Mouse (Mus musculus): ENCODE results near the gene Dars. TPM values are rescaled to one million over a fixed set of nuclear protein-coding genes. Genes with fewer than 3 reads are reported as not detected.
A peak's percentile ranks its signal among the peaks of the same experiment; 100 is the strongest.

The Dars gene
- polyA plus RNA-seq, 1 experiment from 2014 or later, result 75.2 TPM

GRCm38 (mm10) chr1:128386487-128386886 is 30.7 kb downstream of the Dars start:
- H3K4me3 ChIP-seq (ENCODE audit: low read depth, low read length), result no peak overlapping the region
- H3K9me3 ChIP-seq (ENCODE audit: low read length), result no peaks in the 10 kb centered on the region
- 0 out of 2 replicates have a peak overlapping the region, but pooled peaks have one; percentile 19 for H3K27ac ChIP-seq (ENCODE audit: low read depth)
- no peaks in the 10 kb centered on the region for H3K27me3 ChIP-seq (ENCODE audit: insufficient read depth, low read length)
- 0 out of 2 replicates have a peak, but pooled peaks cover 3% of the 10 kb centered on the region for H3K4me1 ChIP-seq (ENCODE audit: insufficient read depth)
- H3K9ac ChIP-seq (replicated peaks), result no peak overlapping the region
- TF ChIP-seq CTCF (IDR thresholded peaks at IDR 0.05; ENCODE audit: low read depth) (0 out of 2 replicates have a peak, but pooled peaks have one; percentile 22), EP300 (IDR thresholded peaks at IDR 0.05; ENCODE audit: low read depth) (no peak; the same call in 1 of the 2 replicates)
- H3K4me2 ChIP-seq (ENCODE audit: low read depth, low read length), result no peak overlapping the region
- DNase-seq (no peak), ATAC-seq (no peak)
- H3K36me3 ChIP-seq (replicated peaks; ENCODE audit: insufficient read depth, low read length), result peaks cover 52% of the 10 kb centered on the region
- 75% methylated on average over 7 of the region's 7 CpGs for WGBS (ENCODE audit: insufficient replicate concordance)

DNA sequence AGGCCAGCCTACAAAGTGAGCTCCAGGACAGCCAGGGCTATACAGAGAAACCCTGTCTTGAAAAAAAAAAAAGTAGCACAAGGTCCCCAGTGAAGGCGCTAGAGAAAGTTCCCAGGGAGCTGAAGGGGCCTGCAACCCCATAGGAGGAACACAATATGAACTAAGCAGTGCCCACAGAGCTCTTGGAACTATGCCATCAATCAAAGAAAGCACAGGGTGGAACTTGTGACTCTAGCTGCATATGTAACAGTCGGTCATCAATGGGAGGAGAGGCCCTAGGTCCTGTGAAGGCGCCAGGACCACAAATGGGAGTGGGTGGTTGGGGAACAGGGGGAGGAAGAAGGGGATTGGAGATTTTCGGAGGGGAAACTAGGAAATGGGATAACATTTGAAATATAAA is 40.3 kb downstream of the Dars start:
- Histone ChIP-seq H3K4me1 (ENCODE audit: insufficient read depth) (no peaks in the 10 kb centered on the region), H3K9me3 (ENCODE audit: low read length) (no peaks in the 10 kb centered on the region), H3K27me3 (ENCODE audit: insufficient read depth, low read length) (no peaks in the 10 kb centered on the region), H3K4me2 (ENCODE audit: low read depth, low read length) (no peak overlapping the region), H3K9ac (replicated peaks) (no peak overlapping the region), H3K27ac (ENCODE audit: low read depth) (no peak overlapping the region), H3K4me3 (ENCODE audit: low read depth, low read length) (no peak overlapping the region), H3K36me3 (replicated peaks; ENCODE audit: insufficient read depth, low read length) (peaks cover 48% of the 10 kb centered on the region)
- 89% methylated on average over 4 of the region's 4 CpGs for WGBS (ENCODE audit: insufficient replicate concordance)
- no peak for DNase-seq
- TF ChIP-seq CTCF (IDR thresholded peaks at IDR 0.05; ENCODE audit: low read depth) (no peak), EP300 (IDR thresholded peaks at IDR 0.05; ENCODE audit: low read depth) (no peak)
- ATAC-seq, result no peak

DNA sequence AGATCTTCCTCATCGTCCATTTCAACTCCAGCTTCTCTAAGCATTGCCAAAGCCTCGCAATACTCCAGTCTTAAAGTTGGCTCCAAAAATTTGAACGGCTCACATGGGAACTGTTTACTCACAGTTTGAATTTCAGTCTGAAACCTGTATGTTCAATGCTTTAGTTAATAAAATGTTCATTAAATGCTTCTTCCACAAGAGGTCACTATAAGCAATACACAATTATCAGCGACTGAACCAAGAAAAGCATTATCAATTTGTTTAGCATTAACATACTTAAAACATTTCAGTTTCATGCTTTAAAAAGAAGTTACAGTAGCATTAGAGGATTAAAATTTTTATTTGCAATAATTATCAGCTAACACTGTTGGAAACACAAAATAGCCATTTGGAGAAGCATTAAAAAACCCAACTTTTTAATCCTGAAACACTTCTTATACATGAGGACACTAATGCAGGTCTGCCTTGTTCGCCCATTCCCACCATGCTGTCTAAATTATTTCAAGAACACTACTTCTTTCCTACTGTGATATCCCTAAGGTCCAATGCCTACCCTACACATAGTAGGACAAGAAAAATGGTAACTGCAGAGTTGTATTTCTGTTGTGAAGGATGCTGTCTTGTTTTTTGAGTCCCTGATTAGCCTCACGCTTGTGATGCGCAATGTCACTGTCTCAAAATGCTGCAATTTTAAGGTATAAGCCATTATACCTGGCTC is 44.9 kb downstream of the Dars start:
- Histone ChIP-seq H3K27ac (ENCODE audit: low read depth) (no peak overlapping the region), H3K4me2 (ENCODE audit: low read depth, low read length) (no peak overlapping the region), H3K9ac (replicated peaks) (no peak overlapping the region), H3K4me1 (ENCODE audit: insufficient read depth) (no peaks in the 10 kb centered on the region), H3K27me3 (ENCODE audit: insufficient read depth, low read length) (no peaks in the 10 kb centered on the region), H3K9me3 (ENCODE audit: low read length) (no peaks in the 10 kb centered on the region), H3K4me3 (ENCODE audit: low read depth, low read length) (no peak overlapping the region), H3K36me3 (replicated peaks; ENCODE audit: insufficient read depth, low read length) (peaks cover 48% of the 10 kb centered on the region)
- TF ChIP-seq CTCF (IDR thresholded peaks at IDR 0.05; ENCODE audit: low read depth) (peak; percentile 60), EP300 (IDR thresholded peaks at IDR 0.05; ENCODE audit: low read depth) (no peak)
- no peak for ATAC-seq
- no peak for DNase-seq
- 80% methylated on average over 7 of the region's 7 CpGs for WGBS (ENCODE audit: insufficient replicate concordance)

- 82% methylated on average over 5 of the region's 5 CpGs for WGBS (ENCODE audit: insufficient replicate concordance)
- DNase-seq, result peak; percentile 42
- peaks cover 56% of the 10 kb centered on the region for H3K36me3 ChIP-seq (replicated peaks; ENCODE audit: insufficient read depth, low read length)
Measured at GRCm38 (mm10) chr1:128368732-128369441, 48.3 kb downstream of the Dars start.

DNA sequence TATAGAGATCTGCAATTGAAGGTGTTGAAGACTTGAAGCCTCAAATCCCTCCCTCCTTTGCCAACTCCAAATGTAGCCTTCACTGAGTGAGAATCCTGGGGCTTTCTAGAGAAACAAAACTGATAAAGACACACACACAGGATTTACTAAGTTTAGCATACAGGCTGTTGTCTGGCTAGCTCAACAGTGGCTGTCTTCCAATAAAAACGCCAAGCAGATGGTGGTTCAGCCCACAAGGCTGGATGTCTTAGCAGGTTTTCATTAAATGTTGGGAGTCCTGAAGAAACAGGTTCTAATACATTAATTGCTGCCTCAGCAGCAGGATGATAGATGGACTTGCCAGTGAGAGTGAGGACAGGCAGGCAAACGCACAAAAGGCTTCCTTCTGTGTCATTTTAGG is 56.6 kb downstream of the Dars start:
- TF ChIP-seq EP300 (IDR thresholded peaks at IDR 0.05; ENCODE audit: low read depth), result no peak
- no peak for TF ChIP-seq CTCF (IDR thresholded peaks at IDR 0.05; ENCODE audit: low read depth)
- WGBS (ENCODE audit: insufficient replicate concordance), result 59% methylated on average over 2 of the region's 2 CpGs
- Histone ChIP-seq H3K27me3 (ENCODE audit: insufficient read depth, low read length) (no peaks in the 10 kb centered on the region), H3K36me3 (replicated peaks; ENCODE audit: insufficient read depth, low read length) (peaks cover 43% of the 10 kb centered on the region), H3K4me1 (ENCODE audit: insufficient read depth) (peaks cover 29% of the 10 kb centered on the region), H3K27ac (ENCODE audit: low read depth) (peak overlapping the region; percentile 69; the same call in 1 of the 2 replicates), H3K9me3 (ENCODE audit: low read length) (no peaks in the 10 kb centered on the region), H3K9ac (replicated peaks) (no peak overlapping the region), H3K4me3 (ENCODE audit: low read depth, low read length) (no peak overlapping the region), H3K4me2 (ENCODE audit: low read depth, low read length) (no peak overlapping the region)
- DNase-seq, result no peak
- no peak for ATAC-seq

More at GRCm38 (mm10) chr1:128368732-128369441, 48.3 kb downstream of the Dars start:
- H3K9me3 ChIP-seq (ENCODE audit: low read length), result no peaks in the 10 kb centered on the region
- H3K27me3 ChIP-seq (ENCODE audit: insufficient read depth, low read length), result no peaks in the 10 kb centered on the region
- ATAC-seq, result no peak
- no peak overlapping the region for H3K27ac ChIP-seq (ENCODE audit: low read depth)
- TF ChIP-seq EP300 (IDR thresholded peaks at IDR 0.05; ENCODE audit: low read depth) (no peak), CTCF (IDR thresholded peaks at IDR 0.05; ENCODE audit: low read depth) (peak; percentile 73)
- no peak overlapping the region for H3K9ac ChIP-seq (replicated peaks)
- no peak overlapping the region for H3K4me2 ChIP-seq (ENCODE audit: low read depth, low read length)
- no peak overlapping the region for H3K4me3 ChIP-seq (ENCODE audit: low read depth, low read length)
- no peaks in the 10 kb centered on the region for H3K4me1 ChIP-seq (ENCODE audit: insufficient read depth)

Data from liver, postnatal 0 days (tissue).